Mouse (Mus musculus) liver, embryonic 13.5 days (tissue): ENCODE measurements around the gene Ica1. TPM values are rescaled to one million over a fixed set of nuclear protein-coding genes. Genes with fewer than 3 reads are reported as not detected.

ENCODE experiments used
- ATAC-seq: fragments of 200-750 bp; cut with Nextera tagmentation; 2 replicates; pipeline ENCODE4 v1.8.0; 2017; ENCODE audit warnings: low read depth, mild to moderate bottlenecking, moderate number of reproducible peaks, moderate library complexity
- DNase-seq: peaks from one replicate; pipeline ENCODE4 v3.0.0; 2022
- H3K27ac ChIP-seq: fragments of 300-500 bp; sonication (generic); 2 replicates; pipeline ENCODE4 v1.5.1; 2015; ENCODE audit warnings: moderate library complexity, mild to moderate bottlenecking, inconsistent platforms
- H3K27me3 ChIP-seq: fragments of 300-500 bp; sonication (generic); 2 replicates; pipeline ENCODE4 v1.6.1; 2015; ENCODE audit warnings: mild to moderate bottlenecking, inconsistent platforms
- H3K36me3 ChIP-seq: fragments of 300-500 bp; sonication (generic); 2 replicates; pipeline ENCODE4 v1.6.1; 2015; ENCODE audit warnings: mild to moderate bottlenecking, inconsistent platforms
- H3K4me1 ChIP-seq: fragments of 300-500 bp; sonication (generic); replicated peaks from 2 replicates; pipeline ENCODE4 v1.6.1; 2015; ENCODE audit warnings: inconsistent platforms
- H3K4me2 ChIP-seq: fragments of 300-500 bp; sonication (generic); 2 replicates; pipeline ENCODE4 v1.6.1; 2015; ENCODE audit warnings: inconsistent platforms, mild to moderate bottlenecking, moderate library complexity
- H3K4me3 ChIP-seq: fragments of 300-500 bp; sonication (generic); replicated peaks from 2 replicates; pipeline ENCODE4 v1.5.1; 2015; ENCODE audit warnings: mild to moderate bottlenecking, inconsistent platforms
- H3K9ac ChIP-seq: fragments of 300-500 bp; sonication (generic); 2 replicates; pipeline ENCODE4 v1.6.1; 2015; ENCODE audit warnings: mild to moderate bottlenecking, inconsistent platforms
- H3K9me3 ChIP-seq: fragments of 300-500 bp; sonication (generic); replicated peaks from 2 replicates; pipeline ENCODE4 v1.6.1; 2016; ENCODE audit warnings: inconsistent platforms
- WGBS: fragments of 180-500 bp; shearing (Covaris S2); methylation state at CpG from one replicate; pipeline ENCODE4 v1.1.7; 2015; ENCODE audit not compliant: insufficient replicate concordance; 5-methylcytosine and 5-hydroxymethylcytosine counted together
- polyA plus RNA-seq: library from polyadenylated mRNA; unstranded; fragments of >200 nt; fragmentation: Nextera tagmentation; extraction: Ambion mirVana; gene quantifications from 2 replicates; pipeline ENCODE4 v1.2.1, GENCODE M21; 2015

The Ica1 gene
- polyA plus RNA-seq, 1 experiment from 2014 or later = 5.9 TPM

DNA sequence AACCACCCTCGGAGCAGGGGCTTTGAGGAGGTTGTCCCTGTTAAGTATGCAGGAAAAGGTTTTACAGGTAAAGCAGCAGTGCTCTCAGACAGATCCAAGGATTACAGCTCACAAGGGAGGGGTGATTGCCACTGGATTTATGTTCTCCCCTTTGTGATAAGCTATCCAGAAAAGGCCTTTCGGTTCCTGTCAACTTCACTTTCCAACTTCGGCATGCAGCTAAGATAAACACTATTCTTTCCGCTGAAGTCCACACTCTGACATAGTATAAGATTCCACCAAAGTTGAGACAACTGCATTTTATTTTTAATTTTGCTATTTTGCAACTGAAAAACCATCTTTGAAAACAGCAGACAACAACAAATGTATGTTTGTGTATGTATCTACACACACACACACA, 119.9 kb downstream of the Ica1 start:
- Histone ChIP-seq H3K9me3 (no peaks in the 10 kb centered on the region), H3K36me3 (no peaks in the 10 kb centered on the region), H3K4me2 (no peak overlapping the region), H3K4me1 (no peaks in the 10 kb centered on the region), H3K4me3 (no peak overlapping the region), H3K27ac (no peak overlapping the region), H3K9ac (no peak overlapping the region), H3K27me3 (no peaks in the 10 kb centered on the region)
- 69% methylated on average over 4 of the region's 4 CpGs for WGBS
- ATAC-seq (no peak), DNase-seq (no peak)

DNA sequence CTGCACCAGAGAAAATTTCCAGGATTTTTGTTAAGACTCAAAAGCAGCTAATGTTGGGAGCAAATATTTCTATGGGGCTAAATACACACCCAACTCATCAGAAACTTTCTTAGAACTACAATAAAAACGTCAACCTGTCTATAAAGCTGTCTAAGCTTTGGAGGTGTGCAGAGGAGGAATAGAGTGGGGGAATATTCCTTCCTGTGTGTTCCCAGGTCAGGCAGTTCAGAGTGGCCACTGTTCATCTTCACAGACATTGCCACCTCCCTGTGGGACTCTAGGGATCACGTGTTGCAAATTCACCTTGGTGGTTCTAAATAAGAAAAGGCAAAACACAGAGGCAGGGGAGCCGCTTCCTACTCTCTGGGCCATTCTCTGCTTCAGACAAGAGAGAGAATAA, 120.8 kb downstream of the Ica1 start:
- no peak overlapping the region for H3K4me2 ChIP-seq
- no peaks in the 10 kb centered on the region for H3K4me1 ChIP-seq
- no peak overlapping the region for H3K9ac ChIP-seq
- WGBS = 64% methylated on average over 3 of the region's 3 CpGs
- DNase-seq (no peak), ATAC-seq (no peak)
- H3K9me3 ChIP-seq = no peaks in the 10 kb centered on the region
- H3K36me3 ChIP-seq = no peaks in the 10 kb centered on the region
- no peaks in the 10 kb centered on the region for H3K27me3 ChIP-seq
- H3K4me3 ChIP-seq = no peak overlapping the region
- H3K27ac ChIP-seq = no peak overlapping the region

DNA sequence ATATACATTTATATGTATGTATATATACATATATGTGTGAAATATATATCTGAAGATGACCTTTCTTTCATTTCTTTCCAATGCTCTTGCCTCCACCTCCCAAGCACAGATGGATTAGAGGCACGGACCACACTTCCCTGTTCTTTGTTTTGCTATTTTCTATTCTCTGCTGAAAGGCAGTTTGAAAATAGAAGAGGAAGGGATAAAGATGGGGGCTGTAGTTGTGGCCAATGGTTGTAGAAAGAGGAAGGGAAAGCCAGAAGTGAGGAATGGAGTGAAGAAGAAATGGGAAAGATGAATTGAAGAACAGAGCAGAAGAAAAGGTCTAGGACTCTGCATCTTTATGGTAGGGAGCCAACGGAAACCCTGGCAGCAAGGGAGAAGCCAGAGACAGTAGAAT, 122.8 kb downstream of the Ica1 start:
- Histone ChIP-seq H3K9me3 (no peaks in the 10 kb centered on the region), H3K4me3 (no peak overlapping the region), H3K4me2 (no peak overlapping the region), H3K4me1 (no peaks in the 10 kb centered on the region), H3K36me3 (no peaks in the 10 kb centered on the region), H3K27me3 (no peaks in the 10 kb centered on the region), H3K27ac (no peak overlapping the region), H3K9ac (no peak overlapping the region)
- 74% methylated on average over 2 of the region's 2 CpGs for WGBS
- no peak for ATAC-seq
- no peak for DNase-seq

DNA sequence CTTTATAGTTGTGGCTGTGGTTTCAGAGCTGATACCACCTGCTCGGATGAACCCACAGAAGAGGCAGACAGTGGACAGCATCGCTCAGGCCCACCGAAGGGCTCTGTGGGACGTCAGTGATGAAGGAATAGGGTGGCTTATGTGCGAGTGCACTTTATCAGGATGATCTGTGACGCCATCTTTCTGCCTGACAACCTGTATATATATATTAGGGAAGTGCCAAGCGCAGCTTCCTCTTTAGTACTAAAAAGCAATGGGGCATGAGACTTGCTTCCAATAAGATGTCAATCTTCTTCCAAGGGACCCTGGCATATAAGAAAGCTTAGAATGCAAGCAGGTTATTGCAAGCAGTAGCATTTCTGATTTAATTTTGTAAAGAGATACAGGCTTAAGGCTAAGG, 127.9 kb downstream of the Ica1 start:
- Histone ChIP-seq H3K27ac (no peak overlapping the region), H3K27me3 (no peaks in the 10 kb centered on the region), H3K4me1 (peaks cover 26% of the 10 kb centered on the region), H3K9me3 (no peaks in the 10 kb centered on the region), H3K36me3 (no peaks in the 10 kb centered on the region), H3K9ac (no peak overlapping the region), H3K4me2 (no peak overlapping the region), H3K4me3 (no peak overlapping the region)
- 69% methylated on average over 7 of the region's 7 CpGs for WGBS
- DNase-seq = no peak
- ATAC-seq = no peak

DNA sequence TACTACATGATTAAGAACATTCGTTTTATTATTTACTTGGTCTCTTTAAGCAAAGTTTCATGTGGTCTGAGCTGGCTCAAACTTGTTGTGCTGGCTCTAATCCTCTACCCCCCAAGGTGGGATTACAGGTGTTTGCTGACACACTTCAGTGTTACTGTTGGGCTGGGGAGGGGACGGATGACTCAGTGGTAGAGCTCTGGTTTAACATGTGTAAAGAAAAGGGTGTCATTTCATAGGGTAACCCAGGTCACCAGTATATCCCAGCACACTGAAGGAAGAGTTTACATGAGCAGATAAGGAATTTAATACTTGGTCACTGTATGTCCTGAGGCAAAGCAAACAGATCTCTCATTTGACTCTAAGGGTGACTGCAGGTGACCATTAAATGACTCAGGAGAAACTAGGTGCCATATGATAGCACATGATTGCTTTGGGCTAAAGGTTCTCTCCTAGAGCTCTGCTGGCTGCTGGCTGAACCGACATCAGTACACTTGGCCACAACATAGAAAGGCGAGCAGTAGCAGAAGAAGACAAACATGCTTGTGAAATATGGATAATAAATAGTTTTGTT, 128.9 kb downstream of the Ica1 start:
- Histone ChIP-seq H3K36me3 (no peaks in the 10 kb centered on the region), H3K27me3 (no peaks in the 10 kb centered on the region), H3K4me3 (no peak overlapping the region), H3K4me2 (no peak overlapping the region), H3K27ac (no peak overlapping the region), H3K9ac (no peak overlapping the region), H3K9me3 (no peaks in the 10 kb centered on the region), H3K4me1 (peaks cover 32% of the 10 kb centered on the region)
- DNase-seq (no peak), ATAC-seq (no peak)
- WGBS = 56% methylated on average over 4 of the region's 4 CpGs

DNA sequence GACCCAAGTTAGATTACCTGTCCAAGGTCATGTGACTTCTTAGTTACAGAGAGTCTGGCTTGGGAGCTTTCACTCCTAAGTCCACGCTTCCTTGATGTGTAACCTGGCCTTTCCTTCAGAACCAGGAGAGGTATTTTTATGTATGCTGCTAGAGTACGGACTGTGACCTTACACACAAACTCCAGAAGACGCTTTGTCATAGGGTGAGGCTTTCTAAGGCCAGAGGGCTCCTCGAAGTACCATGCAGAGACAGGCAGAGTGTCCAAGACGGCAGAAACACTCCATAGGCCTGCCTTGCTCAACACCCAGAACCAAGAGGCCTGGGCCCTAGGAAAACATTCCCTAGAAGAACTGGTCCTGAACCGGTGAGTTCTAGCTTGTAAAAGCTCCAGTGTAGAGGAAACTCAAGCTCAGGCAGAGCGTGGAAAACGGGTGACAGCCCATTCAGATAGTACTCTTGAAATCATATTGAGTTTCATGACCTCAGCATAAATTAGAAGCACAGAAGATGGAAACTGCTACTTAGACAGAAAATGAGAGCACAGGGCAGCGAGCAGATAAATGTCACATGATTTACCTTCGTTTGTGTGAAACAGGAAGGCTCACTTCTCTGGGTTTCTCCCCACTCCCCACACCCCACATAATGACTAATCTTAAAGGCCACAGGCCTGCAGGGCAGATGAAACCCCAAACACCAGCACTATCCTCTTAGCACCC, 129.9 kb downstream of the Ica1 start:
- no peaks in the 10 kb centered on the region for H3K9me3 ChIP-seq
- H3K4me2 ChIP-seq = no peak overlapping the region
- 60% methylated on average over 10 of the region's 10 CpGs for WGBS
- no peak for DNase-seq
- H3K27ac ChIP-seq = no peak overlapping the region
- no peaks in the 10 kb centered on the region for H3K36me3 ChIP-seq
- H3K4me3 ChIP-seq = no peak overlapping the region
- ATAC-seq = no peak
- no peak overlapping the region for H3K9ac ChIP-seq
- H3K4me1 ChIP-seq = peaks cover 32% of the 10 kb centered on the region
- no peaks in the 10 kb centered on the region for H3K27me3 ChIP-seq

DNA sequence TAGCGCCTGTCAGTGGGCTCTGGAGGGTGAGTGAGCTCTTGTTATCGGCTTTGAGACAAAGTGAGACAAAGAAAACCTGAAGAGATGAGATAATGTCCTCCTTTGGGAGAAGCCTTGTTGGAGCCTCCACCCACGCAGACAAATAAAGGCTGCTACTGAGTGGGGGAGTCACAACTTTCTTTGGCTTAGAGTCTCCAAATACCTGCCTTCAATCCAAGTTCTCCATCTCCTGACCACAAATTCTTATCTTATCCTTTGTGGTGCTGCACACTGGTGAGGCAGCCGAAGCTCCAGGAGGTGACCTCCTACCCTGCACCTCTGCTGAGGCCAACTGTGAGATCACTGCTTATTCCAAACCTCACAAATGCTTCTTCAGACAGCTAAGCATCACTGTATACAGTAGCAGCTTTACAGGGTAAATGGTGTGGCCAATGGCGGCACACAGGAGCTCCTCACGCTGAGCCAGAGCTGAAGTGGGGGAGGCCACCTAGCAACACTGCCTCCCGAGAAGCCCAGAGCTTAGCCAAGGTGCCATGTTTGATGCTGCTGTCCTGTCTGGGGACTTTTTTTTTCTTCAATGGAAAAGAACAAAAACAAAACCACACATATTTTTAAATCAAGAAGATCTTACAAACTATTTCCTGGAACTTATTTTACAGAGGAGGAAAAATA, 130.6 kb downstream of the Ica1 start:
- H3K36me3 ChIP-seq = no peaks in the 10 kb centered on the region
- no peaks in the 10 kb centered on the region for H3K27me3 ChIP-seq
- WGBS = 26% methylated on average over 7 of the region's 7 CpGs
- no peak for DNase-seq
- no peak overlapping the region for H3K27ac ChIP-seq
- no peaks in the 10 kb centered on the region for H3K9me3 ChIP-seq
- H3K9ac ChIP-seq = no peak overlapping the region
- ATAC-seq = peak; percentile 84
- no peak overlapping the region for H3K4me3 ChIP-seq
- H3K4me1 ChIP-seq = peaks cover 32% of the 10 kb centered on the region
- no peak overlapping the region; the same call in 1 of the 2 replicates for H3K4me2 ChIP-seq

DNA sequence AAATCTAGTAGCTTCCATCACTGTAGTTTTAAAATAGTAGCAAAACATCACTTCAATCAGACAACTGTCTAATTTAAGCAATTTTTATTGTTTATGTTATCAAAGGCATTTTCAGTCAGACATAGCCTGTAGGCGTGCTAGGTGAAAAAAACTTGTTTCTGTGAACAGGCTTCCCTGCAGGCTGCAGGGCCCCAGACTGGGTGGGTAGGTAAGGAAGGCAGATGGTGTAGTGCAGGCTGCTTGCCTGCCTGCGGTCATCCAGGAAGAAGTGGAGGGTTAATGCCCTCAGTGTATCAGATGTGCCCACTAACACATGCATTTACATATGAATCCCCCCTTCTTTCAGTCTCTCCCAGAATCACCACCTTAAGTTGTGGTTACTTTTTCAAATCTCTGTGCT, 132.6 kb downstream of the Ica1 start:
- WGBS = 53% methylated on average over 2 of the region's 2 CpGs
- Histone ChIP-seq H3K4me1 (peaks cover 32% of the 10 kb centered on the region), H3K4me2 (no peak overlapping the region), H3K4me3 (no peak overlapping the region), H3K9me3 (no peaks in the 10 kb centered on the region), H3K9ac (no peak overlapping the region), H3K27ac (no peak overlapping the region), H3K27me3 (no peaks in the 10 kb centered on the region), H3K36me3 (no peaks in the 10 kb centered on the region)
- DNase-seq = no peak
- ATAC-seq = no peak

DNA sequence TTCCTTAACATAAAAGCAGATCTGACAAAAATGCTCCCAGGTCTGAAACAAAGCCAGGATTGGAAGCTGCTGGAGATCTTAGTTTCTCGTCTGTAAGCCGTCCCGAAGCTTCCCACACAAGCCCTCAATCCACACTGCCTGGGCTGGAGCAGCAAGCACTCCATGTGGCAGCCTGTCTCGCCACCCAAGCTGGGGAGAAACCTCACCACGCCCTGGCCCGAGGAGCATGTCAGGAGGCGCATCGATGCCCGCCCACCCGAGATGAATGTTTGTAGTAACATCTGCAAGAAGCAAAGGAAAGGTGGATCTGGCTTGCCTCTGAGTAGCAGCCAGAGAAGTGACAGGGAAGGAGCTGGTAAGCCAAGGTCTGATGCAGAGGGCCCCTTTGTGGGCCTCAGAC, 133.6 kb downstream of the Ica1 start:
- DNase-seq (no peak), ATAC-seq (no peak)
- Histone ChIP-seq H3K27ac (no peak overlapping the region), H3K9ac (no peak overlapping the region), H3K4me1 (peaks cover 32% of the 10 kb centered on the region), H3K36me3 (no peaks in the 10 kb centered on the region), H3K4me3 (no peak overlapping the region), H3K9me3 (no peaks in the 10 kb centered on the region), H3K4me2 (no peak overlapping the region), H3K27me3 (no peaks in the 10 kb centered on the region)
- WGBS = 69% methylated on average over 10 of the region's 10 CpGs

DNA sequence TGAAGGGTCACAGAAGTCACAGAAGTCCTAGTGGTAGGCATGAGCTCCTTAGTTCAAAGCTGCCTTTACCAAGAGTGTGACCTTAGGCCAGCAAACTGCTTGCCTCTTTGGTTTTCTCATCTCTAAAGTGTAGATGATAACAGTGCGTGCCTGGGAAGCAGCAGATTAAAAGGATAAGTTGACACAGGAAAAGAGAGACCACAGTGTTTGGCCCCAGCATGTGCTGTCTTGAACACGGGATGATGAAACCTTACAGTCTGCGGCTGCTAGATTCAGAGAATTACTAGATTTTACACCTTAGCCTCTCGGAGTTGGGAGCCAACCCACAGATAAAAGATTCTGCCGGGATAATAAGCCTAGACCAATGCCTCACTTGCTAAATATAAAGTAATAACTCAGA, 137.4 kb downstream of the Ica1 start:
- H3K4me2 ChIP-seq = no peak overlapping the region
- ATAC-seq (no peak), DNase-seq (no peak)
- H3K27me3 ChIP-seq = no peaks in the 10 kb centered on the region
- 34% methylated on average over 5 of the region's 5 CpGs for WGBS
- H3K36me3 ChIP-seq = no peaks in the 10 kb centered on the region
- no peak overlapping the region for H3K27ac ChIP-seq
- no peak overlapping the region for H3K4me3 ChIP-seq
- no peaks in the 10 kb centered on the region for H3K9me3 ChIP-seq
- peaks cover 8% of the 10 kb centered on the region for H3K4me1 ChIP-seq
- H3K9ac ChIP-seq = no peak overlapping the region

DNA sequence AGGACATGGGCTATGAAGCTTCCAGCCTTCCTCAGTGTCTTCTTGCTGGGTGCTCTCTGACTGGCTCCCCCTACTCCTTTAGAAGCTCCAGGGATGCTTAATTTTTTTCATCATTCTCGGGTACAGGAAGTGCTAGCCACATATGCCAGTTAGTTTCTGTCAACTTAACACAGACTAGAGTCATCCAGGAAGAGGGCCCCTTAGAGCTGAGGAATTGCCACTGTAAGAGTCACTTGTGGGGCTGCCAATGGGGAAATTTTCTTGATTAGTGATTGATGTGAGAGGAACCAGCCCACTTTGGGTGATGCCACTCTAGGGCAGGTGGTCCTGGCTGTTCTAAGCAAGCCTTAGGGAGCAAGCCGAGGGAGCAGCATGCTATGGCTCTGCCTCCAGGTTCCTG, 138.8 kb downstream of the Ica1 start:
- DNase-seq = no peak
- WGBS = 30% methylated on average over 2 of the region's 2 CpGs
- no peak for ATAC-seq

DNA sequence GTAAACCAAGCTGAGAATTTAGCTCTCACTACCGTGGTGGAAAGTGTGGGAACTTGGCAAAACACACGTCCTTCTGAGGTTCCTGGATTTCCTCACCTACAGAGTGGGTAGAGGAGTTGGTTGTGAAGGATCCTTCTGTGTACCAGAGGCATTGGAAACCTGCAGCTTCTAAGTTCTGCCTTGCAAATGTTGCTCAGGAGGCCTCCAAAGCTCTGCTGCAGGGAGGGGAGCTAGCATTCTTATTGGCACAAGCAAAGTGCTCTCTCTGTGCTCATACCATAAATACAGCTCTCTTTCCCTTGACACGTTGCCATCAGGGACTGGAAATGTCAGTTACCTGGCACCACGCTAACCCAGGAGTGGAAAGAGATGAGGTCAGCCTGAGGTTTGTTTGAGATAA, 139.4 kb downstream of the Ica1 start:
- Histone ChIP-seq H3K4me1 (no peaks in the 10 kb centered on the region), H3K36me3 (no peaks in the 10 kb centered on the region), H3K27ac (no peak overlapping the region), H3K4me3 (no peak overlapping the region), H3K4me2 (no peak overlapping the region), H3K9me3 (no peaks in the 10 kb centered on the region), H3K9ac (no peak overlapping the region), H3K27me3 (no peaks in the 10 kb centered on the region)
- DNase-seq = no peak
- 44% methylated on average over 4 of the region's 4 CpGs for WGBS
- no peak for ATAC-seq

More for the DNA sequence above, 138.8 kb downstream of the Ica1 start:
- Histone ChIP-seq H3K27ac (no peak overlapping the region), H3K4me3 (no peak overlapping the region), H3K9ac (no peak overlapping the region), H3K27me3 (no peaks in the 10 kb centered on the region), H3K4me1 (no peaks in the 10 kb centered on the region), H3K36me3 (no peaks in the 10 kb centered on the region), H3K9me3 (no peaks in the 10 kb centered on the region), H3K4me2 (no peak overlapping the region)
